Mouse (Mus musculus) ES-E14 (cell line): ENCODE data around the gene Gxylt2. TPM values are rescaled to one million over a fixed set of nuclear protein-coding genes. Genes with fewer than 3 reads are reported as not detected.

Source experiments
- DNase-seq: peaks from one replicate; pipeline ENCODE4 v3.0.0-alpha.2; 2013; ENCODE audit warnings: low read depth, low spot score
- H3K27ac ChIP-seq: 2 replicates; pipeline ENCODE4 v1.5.1; 2012; ENCODE audit warnings: low read depth, mild to moderate bottlenecking, low read length, moderate library complexity, mixed read lengths; ENCODE audit not compliant: poor library complexity, insufficient read depth, severe bottlenecking
- H3K36me3 ChIP-seq: 2 replicates; pipeline ENCODE4 v1.6.1; 2012; ENCODE audit warnings: mild to moderate bottlenecking, low read length, moderate library complexity, mixed read lengths; ENCODE audit not compliant: control insufficient read depth, poor library complexity, insufficient read depth, severe bottlenecking
- H3K4me1 ChIP-seq, 2 experiments: fragments of 150-350 bp in 1 of 2; sonication (generic) in 1 of 2; 2 replicates each; pipeline ENCODE4 v1.6.1; 2012; ENCODE audit warnings: low read length in 2 of 2, mild to moderate bottlenecking in 1 of 2, mixed read lengths in 1 of 2; ENCODE audit not compliant: control insufficient read depth in 2 of 2, insufficient read depth in 2 of 2, poor library complexity in 1 of 2
- H3K4me3 ChIP-seq, 2 experiments: fragments of 150-350 bp in 1 of 2; sonication (generic) in 1 of 2; 2 replicates each; pipeline ENCODE4 v1.5.1; 2012; ENCODE audit warnings: low read length in 2 of 2, low read depth in 1 of 2, mild to moderate bottlenecking in 1 of 2, mixed read lengths in 1 of 2; ENCODE audit not compliant: insufficient read depth in 1 of 2, poor library complexity in 1 of 2, severe bottlenecking in 1 of 2
- H3K9ac ChIP-seq: 2 replicates; pipeline ENCODE4 v1.6.1; 2012; ENCODE audit warnings: low read depth, mild to moderate bottlenecking, low read length, mixed read lengths; ENCODE audit not compliant: poor library complexity, insufficient read depth, severe bottlenecking
- H3K9me3 ChIP-seq: fragments of 150-350 bp; sonication (generic); 2 replicates; pipeline ENCODE4 v1.6.1; 2012; ENCODE audit warnings: low read depth, mild to moderate bottlenecking, low read length; ENCODE audit not compliant: control insufficient read depth, insufficient read depth
- CHD2 ChIP-seq: IDR thresholded peaks from 2 replicates; pipeline ENCODE4 v1.6.1; 2014; ENCODE audit warnings: mild to moderate bottlenecking, low read depth, low read length, inconsistent platforms
- HCFC1 ChIP-seq: IDR thresholded peaks from 2 replicates; pipeline ENCODE4 v1.6.1; 2012; ENCODE audit warnings: low read length, inconsistent platforms, borderline replicate concordance; ENCODE audit not compliant: insufficient read depth
- MAFK ChIP-seq: IDR thresholded peaks from 2 replicates; pipeline ENCODE4 v1.6.1; 2014; ENCODE audit warnings: mild to moderate bottlenecking, low read depth, low read length, inconsistent platforms; ENCODE audit not compliant: insufficient read depth
- ZC3H11A ChIP-seq: IDR thresholded peaks from 2 replicates; pipeline ENCODE4 v1.6.1; 2012; ENCODE audit warnings: low read depth, mild to moderate bottlenecking, inconsistent platforms, low read length, borderline replicate concordance
- ZNF384 ChIP-seq: IDR thresholded peaks from 2 replicates; pipeline ENCODE4 v1.6.1; 2012; ENCODE audit warnings: low read depth, low read length, inconsistent platforms
- in situ Hi-C, 2 experiments: fragments of 600-800 bp; cut with MboI; formaldehyde crosslinking; loops; one replicate each; pipeline ENCODE4 v1.15.1; 2025; ENCODE audit warnings: low sequenced_read_pairs in 2 of 2, inconsistent platforms in 1 of 2; ENCODE audit not compliant: unreplicated experiment in 2 of 2
- total RNA-seq: library from RNA; depleted of rRNA; stranded (reverse); fragments of 300-350 nt; gene quantifications from 2 replicates; pipeline ENCODE4 v1.2.3, GENCODE M21; 2012

Gene Gxylt2
- total RNA-seq, 1 experiment: 1.3 TPM

DNA sequence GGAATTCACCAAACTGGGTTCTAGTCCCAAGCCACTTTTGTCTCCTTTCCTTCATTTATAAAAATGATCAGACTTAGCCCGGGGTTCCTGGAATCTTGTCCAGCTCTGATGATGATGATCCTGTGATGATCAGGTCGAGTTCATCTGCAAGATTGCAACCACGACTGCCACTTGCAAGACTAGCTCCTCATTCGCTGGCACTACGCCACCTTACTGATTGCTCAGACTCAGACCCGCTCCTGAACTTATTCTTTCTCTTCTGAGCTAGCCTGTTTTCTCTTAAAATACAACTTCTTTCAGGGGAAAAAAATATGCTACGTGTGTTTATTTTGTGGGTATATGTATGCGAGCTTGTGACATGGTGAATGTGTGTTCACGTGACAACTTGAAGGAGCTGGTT, 4.5 kb downstream of the Gxylt2 start:
- H3K9ac ChIP-seq: no peak overlapping the region
- H3K27ac ChIP-seq: no peak overlapping the region
- no peak overlapping the region for H3K4me3 ChIP-seq
- H3K36me3 ChIP-seq: no peaks in the 10 kb centered on the region
- in situ Hi-C loops: no loop called here
- DNase-seq: no peak
- H3K9me3 ChIP-seq: no peaks in the 10 kb centered on the region
- no peaks in the 10 kb centered on the region for H3K4me1 ChIP-seq
- TF ChIP-seq ZC3H11A: no peak
- no peak for TF ChIP-seq ZNF384
- TF ChIP-seq MAFK: no peak
- TF ChIP-seq HCFC1: no peak
- no peak for TF ChIP-seq CHD2

DNA sequence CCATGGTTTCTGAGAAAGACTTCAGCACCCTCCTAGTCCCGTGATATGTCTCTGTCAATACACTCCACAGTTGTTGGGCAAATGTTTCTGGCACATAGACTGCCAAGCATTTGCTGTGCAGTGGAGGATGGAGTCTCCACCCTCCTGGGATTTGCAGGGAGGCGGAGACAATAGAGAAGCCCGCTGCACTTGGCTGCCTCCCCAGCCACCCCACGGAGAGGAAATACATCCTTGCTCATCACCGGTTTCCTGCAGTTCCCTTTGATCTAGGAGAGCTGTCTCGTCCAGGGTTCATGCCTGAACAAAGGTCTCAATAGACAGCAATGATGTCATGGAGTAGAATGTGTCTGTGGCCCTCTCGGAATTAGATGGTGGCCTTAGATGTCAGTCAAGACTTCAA, 4.9 kb downstream of the Gxylt2 start:
- H3K27ac ChIP-seq: no peak overlapping the region
- TF ChIP-seq HCFC1: no peak
- TF ChIP-seq CHD2: no peak
- no peak for TF ChIP-seq ZNF384
- TF ChIP-seq ZC3H11A: no peak
- TF ChIP-seq MAFK: no peak
- no peaks in the 10 kb centered on the region for H3K9me3 ChIP-seq
- in situ Hi-C loops: no loop called here
- peak; percentile 57 for DNase-seq
- no peaks in the 10 kb centered on the region for H3K36me3 ChIP-seq
- no peak overlapping the region for H3K9ac ChIP-seq
- H3K4me1 ChIP-seq: no peaks in the 10 kb centered on the region
- no peak overlapping the region for H3K4me3 ChIP-seq

DNA sequence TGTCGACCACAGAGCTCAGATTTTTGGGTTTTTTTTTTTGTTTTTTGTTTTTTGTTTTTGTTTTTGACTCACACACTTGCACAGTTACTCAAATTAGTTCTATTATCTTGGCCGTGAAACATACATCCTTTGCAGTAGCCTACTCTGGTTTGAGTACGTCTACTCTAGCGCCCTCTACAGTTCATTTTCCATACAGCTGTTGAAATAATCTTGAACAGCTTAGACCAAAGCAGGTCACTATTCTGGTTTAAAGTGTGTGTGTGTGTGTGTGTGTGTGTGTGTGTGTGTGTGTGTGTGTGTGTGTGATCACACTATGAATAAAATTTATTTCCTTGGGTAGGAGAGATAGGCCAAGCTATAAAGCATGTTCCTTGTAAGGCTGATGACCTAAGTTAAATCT, 5.6 kb downstream of the Gxylt2 start:
- Histone ChIP-seq H3K27ac (no peak overlapping the region), H3K4me3 (no peak overlapping the region), H3K9me3 (no peaks in the 10 kb centered on the region), H3K36me3 (no peaks in the 10 kb centered on the region), H3K4me1 (no peaks in the 10 kb centered on the region), H3K9ac (no peak overlapping the region)
- DNase-seq: peak; percentile 30
- TF ChIP-seq MAFK (no peak), CHD2 (no peak), ZC3H11A (no peak), HCFC1 (no peak), ZNF384 (no peak)
- in situ Hi-C loops: no loop called here

GRCm38 (mm10) chr6:100710866-100711265, 6.3 kb downstream of the Gxylt2 start:
- H3K4me3 ChIP-seq: no peak overlapping the region
- in situ Hi-C loops: no loop called here

GRCm38 (mm10) chr6:100715296-100715828, 10.8 kb downstream of the Gxylt2 start:
- Histone ChIP-seq H3K4me1 (no peaks in the 10 kb centered on the region), H3K9me3 (no peaks in the 10 kb centered on the region), H3K27ac (no peak overlapping the region), H3K9ac (no peak overlapping the region), H3K36me3 (no peaks in the 10 kb centered on the region), H3K4me3 (no peak overlapping the region)
- in situ Hi-C loops: no loop called here
- no peak for DNase-seq
- no peak for TF ChIP-seq ZNF384
- TF ChIP-seq MAFK: no peak
- TF ChIP-seq CHD2: no peak
- TF ChIP-seq HCFC1: no peak
- TF ChIP-seq ZC3H11A: no peak

More at GRCm38 (mm10) chr6:100710866-100711265, 6.3 kb downstream of the Gxylt2 start:
- no peaks in the 10 kb centered on the region for H3K9me3 ChIP-seq
- no peak overlapping the region for H3K27ac ChIP-seq
- no peak overlapping the region for H3K9ac ChIP-seq
- no peak for DNase-seq
- no peaks in the 10 kb centered on the region for H3K4me1 ChIP-seq
- H3K36me3 ChIP-seq: no peaks in the 10 kb centered on the region
- no peak for TF ChIP-seq ZC3H11A
- TF ChIP-seq HCFC1: no peak
- no peak for TF ChIP-seq ZNF384
- no peak for TF ChIP-seq CHD2
- no peak for TF ChIP-seq MAFK
